Mouse (Mus musculus) CH12.LX (cell line): Measurements from ENCODE around the gene Opa1. TPM values are rescaled to one million over a fixed set of nuclear protein-coding genes. Genes with fewer than 3 reads are reported as not detected.

Experiments
- DNase-seq: peaks from one replicate; pipeline ENCODE4 v3.0.0-alpha.2; 2013; ENCODE audit errors: extremely low read depth
- H3K27ac ChIP-seq: 2 replicates; pipeline ENCODE4 v1.5.1; 2012; ENCODE audit warnings: low read depth, mild to moderate bottlenecking, control low read depth, moderate library complexity; ENCODE audit not compliant: insufficient read depth
- H3K27me3 ChIP-seq: replicated peaks from 2 replicates; pipeline ENCODE3; 2012; ENCODE audit warnings: inconsistent platforms
- H3K36me3 ChIP-seq, 2 experiments: replicated peaks in 1 of 2; 2 replicates each; pipeline versions ENCODE3 to v1.6.1; 2012; ENCODE audit warnings: inconsistent platforms in 1 of 2, low read length in 1 of 2, mild to moderate bottlenecking in 1 of 2, mixed read lengths in 1 of 2, moderate library complexity in 1 of 2; ENCODE audit not compliant: control insufficient read depth in 1 of 2, insufficient read depth in 1 of 2
- H3K4me1 ChIP-seq, 2 experiments: 2 replicates each; pipeline ENCODE4 v1.6.1; 2012; ENCODE audit warnings: inconsistent platforms in 1 of 2, moderate library complexity in 1 of 2; ENCODE audit not compliant: insufficient read depth in 2 of 2, control insufficient read depth in 1 of 2
- H3K4me2 ChIP-seq: 2 replicates; pipeline ENCODE4 v1.6.1; 2012; ENCODE audit warnings: low read depth, mild to moderate bottlenecking, control low read depth; ENCODE audit not compliant: poor library complexity, insufficient read depth, severe bottlenecking
- H3K4me3 ChIP-seq, 3 experiments: fragments of 150-350 bp in 1 of 3; sonication (generic) in 1 of 3; replicated peaks in 1 of 3; 2 replicates each; pipeline versions ENCODE3 to v1.5.1; 2011 to 2012; ENCODE audit warnings: low read depth in 2 of 3, low read length in 2 of 3, mild to moderate bottlenecking in 2 of 3, moderate library complexity in 2 of 3, control low read depth in 1 of 3, improper control_type of control experiment in 1 of 3, inconsistent platforms in 1 of 3, mixed read lengths in 1 of 3; ENCODE audit not compliant: poor library complexity in 1 of 3
- H3K79me2 ChIP-seq: replicated peaks from 2 replicates; pipeline ENCODE4 v1.6.1; 2012; ENCODE audit warnings: mild to moderate bottlenecking, moderate library complexity; ENCODE audit not compliant: control insufficient read depth, poor library complexity, insufficient read depth, severe bottlenecking; ENCODE audit errors: extremely low read depth
- H3K9ac ChIP-seq: 2 replicates; pipeline ENCODE4 v1.6.1; 2012; ENCODE audit warnings: low read depth, mild to moderate bottlenecking, control low read depth, moderate library complexity; ENCODE audit not compliant: insufficient read depth
- H3K9me3 ChIP-seq: replicated peaks from 2 replicates; pipeline ENCODE3; 2012; ENCODE audit warnings: low read length, inconsistent platforms, mixed read lengths
- CTCF ChIP-seq, 2 experiments: IDR thresholded peaks in 1 of 2; conservative IDR thresholded peaks in 1 of 2; 2 replicates each; pipeline ENCODE4 v1.5.1; 2011 to 2012; ENCODE audit warnings: low read depth in 2 of 2, low read length in 2 of 2, improper control_type of control experiment in 1 of 2, inconsistent platforms in 1 of 2, mild to moderate bottlenecking in 1 of 2, moderate library complexity in 1 of 2
- ETS1 ChIP-seq: conservative IDR thresholded peaks from 2 replicates; pipeline ENCODE4 v1.6.1; 2012; ENCODE audit warnings: low read depth, mild to moderate bottlenecking, inconsistent platforms, low read length, improper control_type of control experiment, moderate library complexity
- HCFC1 ChIP-seq: IDR thresholded peaks from 2 replicates; pipeline ENCODE4 v1.6.1; 2012; ENCODE audit warnings: low read depth, mild to moderate bottlenecking, inconsistent platforms, low read length, improper control_type of control experiment
- IRF4 ChIP-seq: IDR thresholded peaks from 2 replicates; pipeline ENCODE4 v1.6.1; 2014; ENCODE audit warnings: low read depth, mild to moderate bottlenecking, inconsistent platforms, low read length, improper control_type of control experiment
- JUND ChIP-seq: conservative IDR thresholded peaks from 2 replicates; pipeline ENCODE4 v1.6.1; 2011; ENCODE audit warnings: low read depth, low read length, improper control_type of control experiment
- MAX ChIP-seq: IDR thresholded peaks from 2 replicates; pipeline ENCODE4 v1.6.1; 2011; ENCODE audit warnings: low read length, improper control_type of control experiment
- MAZ ChIP-seq: IDR thresholded peaks from 2 replicates; pipeline ENCODE4 v1.6.1; 2012; ENCODE audit warnings: low read depth, mild to moderate bottlenecking, inconsistent platforms, low read length, improper control_type of control experiment, moderate library complexity
- MEF2A ChIP-seq: IDR thresholded peaks from 2 replicates; pipeline ENCODE4 v1.6.1; 2014; ENCODE audit warnings: low read depth, mild to moderate bottlenecking, inconsistent platforms, low read length, improper control_type of control experiment, borderline replicate concordance
- MXI1 ChIP-seq: IDR thresholded peaks from 2 replicates; pipeline ENCODE4 v1.6.1; 2011; ENCODE audit warnings: mild to moderate bottlenecking, low read depth, low read length, improper control_type of control experiment
- PAX5 ChIP-seq: IDR thresholded peaks from 2 replicates; pipeline ENCODE4 v1.6.1; 2012; ENCODE audit warnings: low read length, inconsistent platforms, mixed read lengths
- POLR2A ChIP-seq: IDR thresholded peaks from 2 replicates; pipeline ENCODE4 v1.6.1; 2011; ENCODE audit warnings: low read depth, mild to moderate bottlenecking, improper control_type of control experiment, low read length
- RAD21 ChIP-seq: IDR thresholded peaks from 2 replicates; pipeline ENCODE4 v1.6.1; 2011; ENCODE audit warnings: low read depth, mild to moderate bottlenecking, low read length, improper control_type of control experiment, moderate library complexity
- RCOR1 ChIP-seq: conservative IDR thresholded peaks from 2 replicates; pipeline ENCODE4 v1.6.1; 2012; ENCODE audit warnings: low read depth, mild to moderate bottlenecking, inconsistent platforms, low read length, improper control_type of control experiment
- SIN3A ChIP-seq: IDR thresholded peaks from 2 replicates; pipeline ENCODE4 v1.6.1; 2012; ENCODE audit warnings: low read length, improper control_type of control experiment, inconsistent platforms
- SMC3 ChIP-seq: IDR thresholded peaks from 2 replicates; pipeline ENCODE4 v1.6.1; 2011; ENCODE audit warnings: low read depth, low read length, improper control_type of control experiment
- UBTF ChIP-seq: IDR thresholded peaks from 2 replicates; pipeline ENCODE4 v1.6.1; 2012; ENCODE audit warnings: low read depth, mild to moderate bottlenecking, inconsistent platforms, low read length, improper control_type of control experiment, moderate library complexity
- USF1 ChIP-seq: IDR thresholded peaks from 2 replicates; pipeline ENCODE4 v1.6.1; 2014; ENCODE audit warnings: low read depth, mild to moderate bottlenecking, inconsistent platforms, low read length, improper control_type of control experiment
- ZC3H11A ChIP-seq: IDR thresholded peaks from 2 replicates; pipeline ENCODE4 v1.6.1; 2012; ENCODE audit warnings: low read depth, mild to moderate bottlenecking, inconsistent platforms, low read length, improper control_type of control experiment
- dilution Hi-C: fragments of 300-500 bp; cut with MboI; formaldehyde crosslinking; loops from 2 replicates; pipeline ENCODE4 v1.14.3; 2020; ENCODE audit warnings: low sequenced_read_pairs; ENCODE audit not compliant: extremely low pct_unique_long_range_greater_than_20kb, extremely low pct_ligation_motif_present
- in situ Hi-C: fragments of 300-500 bp; cut with MboI; formaldehyde crosslinking; loops from 3 replicates; pipeline ENCODE4 v1.14.3; 2019; ENCODE audit warnings: low sequenced_read_pairs, low pct_ligation_motif_present, low pct_unique_long_range_greater_than_20kb, mixed read lengths
- polyA plus RNA-seq: library from polyadenylated mRNA; unstranded; fragments of >175 nt; gene quantifications from 2 replicates; pipeline ENCODE4 v1.2.1, GENCODE M21; 2012; ENCODE audit warnings: low read depth; ENCODE audit not compliant: insufficient read length
- total RNA-seq, 2 experiments: library from RNA; depleted of rRNA; stranded (reverse); fragments of 300-350 nt in 1 of 2; fragments of >200 nt in 1 of 2; gene quantifications; 2 replicates each; pipeline ENCODE4 v1.2.3; 2012 to 2014

Opa1 gene
- total and polyA plus RNA-seq, 3 experiments, result 42.0 to 57.3 (median 49.9) TPM

- Histone ChIP-seq H3K9ac (no peak overlapping the region), H3K4me3 (no peak overlapping the region), H3K9me3 (no peaks in the 10 kb centered on the region), H3K36me3 (no peaks in the 10 kb centered on the region), H3K27ac (no peak overlapping the region), H3K27me3 (no peaks in the 10 kb centered on the region), H3K79me2 (no peaks in the 10 kb centered on the region), H3K4me2 (no peak overlapping the region), H3K4me1 (peaks cover 0 to 6% of the 10 kb centered on the region in 2 experiments; a peak in 1 of 4 replicates)
- TF ChIP-seq RAD21 (no peak), ZC3H11A (no peak), JUND (no peak), SMC3 (no peak), PAX5 (no peak)
- in situ Hi-C loops, result no loop called here
- dilution Hi-C loops, result no loop called here
- no peak for DNase-seq
These were observed 91.7 kb downstream of the Opa1 start for GRCm38 (mm10) chr16:29670806-29671205.

- H3K79me2 ChIP-seq, result no peaks in the 10 kb centered on the region
- no peaks in the 10 kb centered on the region for H3K27me3 ChIP-seq
- H3K27ac ChIP-seq, result no peak overlapping the region
- DNase-seq, result no peak
- no peak for TF ChIP-seq USF1
- TF ChIP-seq MAX, result no peak
- no peak for TF ChIP-seq UBTF
- no peak for TF ChIP-seq CTCF (conservative IDR thresholded peaks at IDR 0.05 in 1 of 2, IDR thresholded peaks at IDR 0.05 in 1 of 2; ENCODE audit: low read depth in 2 of 2, low read length in 2 of 2)
- TF ChIP-seq POLR2A, result no peak
- no peak for TF ChIP-seq SMC3
- no peak for TF ChIP-seq SIN3A
- TF ChIP-seq MEF2A, result no peak
- no peak for TF ChIP-seq ZC3H11A
- TF ChIP-seq HCFC1, result no peak
- no peak for TF ChIP-seq MXI1
- TF ChIP-seq IRF4, result no peak
- no peak for TF ChIP-seq MAZ
- no peak for TF ChIP-seq RCOR1
- TF ChIP-seq ETS1, result no peak
- TF ChIP-seq, all 38 proteins: peak for 0
- Histone ChIP-seq H3K4me3 (no peak overlapping the region), H3K36me3 (no peaks in the 10 kb centered on the region), H3K9ac (no peak overlapping the region), H3K4me2 (no peak overlapping the region), H3K4me1 (no peaks in the 10 kb centered on the region), H3K9me3 (no peaks in the 10 kb centered on the region)
- in situ Hi-C loops (no loop called here), dilution Hi-C loops (no loop called here)
These were observed 94.1 kb downstream of the Opa1 start for GRCm38 (mm10) chr16:29673230-29673629.
